Mouse (Mus musculus): ENCODE measurements around the gene Pnrc2.

DNA sequence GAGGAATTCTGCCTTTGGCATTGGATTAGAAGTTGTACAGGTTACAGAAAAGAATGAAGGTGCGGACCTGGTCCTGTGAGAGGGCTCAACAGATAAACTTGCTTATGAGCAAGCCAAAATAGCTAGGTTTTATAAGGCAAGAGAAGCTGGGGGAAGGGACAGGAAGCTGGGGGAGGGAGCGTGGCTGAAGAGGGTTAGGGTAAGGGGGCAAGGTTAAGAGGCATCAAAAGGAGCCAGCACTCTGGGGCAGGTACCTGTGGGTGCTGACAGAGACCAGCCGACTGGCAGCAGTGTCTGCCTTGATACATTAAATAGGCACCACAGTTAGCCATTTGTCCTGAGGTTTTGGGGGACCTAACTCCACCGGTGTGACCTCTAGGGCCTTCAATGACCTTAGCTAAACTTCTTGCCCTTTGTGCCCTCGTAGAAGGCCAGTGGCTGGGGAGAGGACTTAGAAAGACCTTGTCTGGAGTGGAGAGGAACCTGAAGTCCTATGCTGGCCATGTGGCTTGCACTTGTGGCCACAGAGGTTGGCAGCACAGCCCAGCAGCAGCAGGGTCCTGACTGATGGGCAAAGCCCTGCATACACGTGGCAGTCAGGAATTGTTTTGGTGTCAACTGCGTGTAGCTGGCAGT is 10.3 kb upstream of the Pnrc2 start:
- TF ChIP-seq EP300 (IDR thresholded peaks at IDR 0.05; ENCODE audit: low read depth in 1 of 2, low read length in 2 of 2), result no peak
- TF ChIP-seq MXI1 (IDR thresholded peaks at IDR 0.05; ENCODE audit: low read depth, low read length), result no peak
- no peak for TF ChIP-seq CTCF (IDR thresholded peaks at IDR 0.05 in 2 of 3, conservative IDR thresholded peaks at IDR 0.05 in 1 of 3; ENCODE audit: control insufficient read depth in 1 of 3, insufficient read depth in 1 of 3, low read depth in 2 of 3, low read length in 3 of 3, poor library complexity in 1 of 3, severe bottlenecking in 1 of 3)
- TF ChIP-seq TAL1 (IDR thresholded peaks at IDR 0.05; ENCODE audit: low read length), result no peak
- TF ChIP-seq BHLHE40 (IDR thresholded peaks at IDR 0.05; ENCODE audit: borderline replicate concordance, low read depth, low read length), result no peak
- no peak for TF ChIP-seq RAD21 (IDR thresholded peaks at IDR 0.05; ENCODE audit: low read depth, low read length)
- no peak for TF ChIP-seq POLR2A (IDR thresholded peaks at IDR 0.05; ENCODE audit: control insufficient read depth in 1 of 2, insufficient read depth in 1 of 2, low read depth in 1 of 2, low read length in 2 of 2, poor library complexity in 1 of 2)
- no peak for TF ChIP-seq USF2 (IDR thresholded peaks at IDR 0.05; ENCODE audit: borderline replicate concordance in 1 of 2, insufficient read depth in 1 of 2, low read depth in 1 of 2, low read length in 2 of 2)
- no peak for TF ChIP-seq NRF1 (IDR thresholded peaks at IDR 0.05; ENCODE audit: insufficient read depth, low read depth, low read length, poor library complexity, severe bottlenecking)
- no peak for TF ChIP-seq ZMIZ1 (IDR thresholded peaks at IDR 0.05; ENCODE audit: low read depth, low read length)
- TF ChIP-seq GABPA (IDR thresholded peaks at IDR 0.05; ENCODE audit: low read depth, low read length), result no peak

All from MEL (cell line).